Mouse (Mus musculus) neural tube, embryonic 15.5 days (tissue): ENCODE results near the gene Igsf10. TPM values are rescaled to one million over a fixed set of nuclear protein-coding genes. Genes with fewer than 3 reads are reported as not detected.

Experiments
- ATAC-seq: fragments of 200-750 bp; cut with Nextera tagmentation; 2 replicates; pipeline ENCODE4 v1.8.0; 2017; ENCODE audit warnings: mild to moderate bottlenecking, moderate TSS enrichment, moderate library complexity; ENCODE audit not compliant: low FRiP score
- H3K27ac ChIP-seq: fragments of 300-500 bp; sonication (generic); replicated peaks from 2 replicates; pipeline ENCODE4 v1.5.1; 2015; ENCODE audit warnings: mild to moderate bottlenecking, inconsistent platforms
- H3K27me3 ChIP-seq: fragments of 300-500 bp; sonication (generic); replicated peaks from 2 replicates; pipeline ENCODE4 v1.6.1; 2015; ENCODE audit warnings: inconsistent platforms
- H3K36me3 ChIP-seq: fragments of 300-500 bp; sonication (generic); 2 replicates; pipeline ENCODE4 v1.6.1; 2015; ENCODE audit warnings: inconsistent platforms
- H3K4me1 ChIP-seq: fragments of 300-500 bp; sonication (generic); 2 replicates; pipeline ENCODE4 v1.6.1; 2015; ENCODE audit warnings: inconsistent platforms
- H3K4me2 ChIP-seq: fragments of 300-500 bp; sonication (generic); 2 replicates; pipeline ENCODE4 v1.6.1; 2015; ENCODE audit warnings: inconsistent platforms, mild to moderate bottlenecking, moderate library complexity
- H3K4me3 ChIP-seq: fragments of 300-500 bp; sonication (generic); replicated peaks from 2 replicates; pipeline ENCODE4 v1.5.1; 2015; ENCODE audit warnings: mild to moderate bottlenecking, inconsistent platforms
- H3K9ac ChIP-seq: fragments of 300-500 bp; sonication (generic); replicated peaks from 2 replicates; pipeline ENCODE4 v1.6.1; 2015; ENCODE audit warnings: mild to moderate bottlenecking, inconsistent platforms
- H3K9me3 ChIP-seq: fragments of 300-500 bp; sonication (generic); replicated peaks from 2 replicates; pipeline ENCODE4 v1.6.1; 2016; ENCODE audit warnings: inconsistent platforms
- WGBS: fragments of 180-500 bp; shearing (Covaris S2); methylation state at CpG from one replicate; pipeline ENCODE4 v1.1.7; 2015; ENCODE audit warnings: mixed read lengths; 5-methylcytosine and 5-hydroxymethylcytosine counted together
- polyA plus RNA-seq: library from polyadenylated mRNA; unstranded; fragments of >200 nt; fragmentation: Nextera tagmentation; extraction: Ambion mirVana; gene quantifications from 2 replicates; pipeline ENCODE4 v1.2.1, GENCODE M21; 2015

Igsf10 gene
- polyA plus RNA-seq, 1 experiment from 2014 or later = 3.0 TPM

DNA sequence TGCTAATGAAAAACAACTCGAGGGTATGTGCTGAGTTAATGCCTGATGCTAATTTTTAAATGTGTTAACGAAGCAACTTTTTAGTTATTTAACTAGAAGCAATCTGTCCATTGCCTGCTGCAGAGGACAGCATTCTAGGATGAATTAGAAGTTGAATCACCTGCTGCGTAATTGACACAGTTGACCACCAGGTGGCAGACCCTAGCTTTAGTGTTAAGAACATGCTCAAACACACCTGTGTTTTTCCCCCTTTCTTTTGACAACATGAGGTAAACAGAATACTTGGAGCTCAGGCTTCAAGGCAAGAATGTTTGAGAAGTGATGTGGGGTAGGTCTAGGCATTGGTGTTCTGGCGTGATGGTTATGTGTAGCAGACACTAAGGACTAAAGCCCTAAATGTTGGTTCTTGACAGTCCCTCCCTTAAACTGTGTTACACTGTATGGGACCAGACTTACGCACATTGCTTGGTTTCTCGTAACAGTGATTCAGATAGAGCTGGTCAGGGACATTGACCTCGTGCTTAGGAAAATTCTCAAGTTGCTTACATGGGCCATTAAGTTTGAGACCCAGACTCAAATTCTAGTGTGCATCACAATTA, 22.8 kb downstream of the Igsf10 start:
- no peaks in the 10 kb centered on the region for H3K4me1 ChIP-seq
- H3K27ac ChIP-seq = no peak overlapping the region
- 47% methylated on average over 7 of the region's 7 CpGs for WGBS
- no peaks in the 10 kb centered on the region for H3K27me3 ChIP-seq
- no peak overlapping the region for H3K9ac ChIP-seq
- peak; percentile 65 for ATAC-seq
- H3K4me3 ChIP-seq = no peak overlapping the region
- H3K4me2 ChIP-seq = no peak overlapping the region
- no peaks in the 10 kb centered on the region for H3K9me3 ChIP-seq
- peaks cover 12% of the 10 kb centered on the region for H3K36me3 ChIP-seq

DNA sequence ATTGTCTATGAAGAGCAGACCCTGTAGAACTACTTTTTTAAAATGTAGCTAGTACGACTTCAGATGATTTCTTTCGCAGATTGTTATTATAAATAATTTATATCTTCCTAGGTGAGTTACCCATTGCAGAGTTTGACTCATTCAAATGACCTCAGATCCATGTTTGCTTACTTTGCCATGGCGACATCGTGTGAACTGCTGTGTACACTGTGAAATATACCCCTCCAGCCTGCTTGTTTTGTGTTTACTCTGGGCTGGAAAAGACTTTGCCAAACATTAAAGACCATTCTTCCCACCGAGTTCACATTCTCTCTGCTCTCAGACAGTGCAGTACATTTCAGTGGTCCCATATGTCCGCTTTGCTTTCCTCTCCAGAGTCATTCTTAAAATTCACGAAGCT, 28.1 kb downstream of the Igsf10 start:
- no peak overlapping the region for H3K9ac ChIP-seq
- no peaks in the 10 kb centered on the region for H3K4me1 ChIP-seq
- no peak for ATAC-seq
- no peaks in the 10 kb centered on the region for H3K9me3 ChIP-seq
- no peak overlapping the region for H3K27ac ChIP-seq
- WGBS = 71% methylated on average over 7 of the region's 7 CpGs
- peaks cover 6% of the 10 kb centered on the region; the same call in 1 of the 2 replicates for H3K36me3 ChIP-seq
- H3K4me3 ChIP-seq = no peak overlapping the region
- no peak overlapping the region for H3K4me2 ChIP-seq
- no peaks in the 10 kb centered on the region for H3K27me3 ChIP-seq

DNA sequence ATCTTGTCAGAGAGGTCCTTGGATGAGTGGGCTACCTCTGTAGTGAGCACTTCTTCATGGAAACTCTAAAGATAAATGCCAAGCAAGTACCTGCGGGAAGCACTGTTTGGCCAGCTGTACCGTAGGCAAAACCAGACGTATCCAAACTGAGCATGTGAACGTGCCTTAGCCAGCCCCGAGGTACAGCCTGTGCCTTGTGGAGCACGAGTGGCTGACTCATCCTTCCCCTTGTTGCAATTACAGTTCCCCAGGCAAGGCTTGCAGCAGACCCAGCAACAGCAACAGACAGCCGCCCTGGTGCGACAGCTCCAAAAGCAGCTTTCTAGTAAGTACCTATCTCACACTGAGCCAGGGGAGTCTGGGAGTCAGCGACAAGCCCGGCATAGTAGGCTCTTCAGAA, 31.6 kb downstream of the Igsf10 start:
- ATAC-seq = no peak
- Histone ChIP-seq H3K36me3 (no peaks in the 10 kb centered on the region; the same call in 1 of the 2 replicates), H3K4me3 (no peak overlapping the region), H3K9ac (no peak overlapping the region), H3K9me3 (no peaks in the 10 kb centered on the region), H3K27me3 (no peaks in the 10 kb centered on the region), H3K4me2 (no peak overlapping the region), H3K27ac (no peak overlapping the region), H3K4me1 (no peaks in the 10 kb centered on the region)
- 86% methylated on average over 10 of the region's 10 CpGs for WGBS

DNA sequence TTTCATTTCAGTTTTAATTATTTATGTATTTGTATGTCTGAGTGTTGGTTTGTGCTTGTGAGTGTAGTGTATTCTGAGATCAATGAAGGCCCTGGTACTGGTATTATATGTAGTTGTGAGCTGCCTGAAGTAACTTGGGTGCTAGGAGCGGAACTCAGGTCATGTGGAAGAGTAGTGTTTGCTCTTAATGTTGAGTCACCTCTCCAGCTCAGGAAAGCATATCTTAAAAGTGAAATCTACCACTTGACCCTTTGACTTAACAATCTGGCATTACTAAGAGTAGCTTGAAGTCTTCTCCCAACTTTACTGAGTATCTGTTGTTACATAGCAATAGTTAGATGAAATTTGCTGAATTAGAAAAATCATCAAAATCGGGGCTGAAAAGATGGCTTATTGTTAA, 38.7 kb downstream of the Igsf10 start:
- no peak overlapping the region for H3K4me2 ChIP-seq
- no peak for ATAC-seq
- 97% methylated on average over 2 of the region's 2 CpGs for WGBS

DNA sequence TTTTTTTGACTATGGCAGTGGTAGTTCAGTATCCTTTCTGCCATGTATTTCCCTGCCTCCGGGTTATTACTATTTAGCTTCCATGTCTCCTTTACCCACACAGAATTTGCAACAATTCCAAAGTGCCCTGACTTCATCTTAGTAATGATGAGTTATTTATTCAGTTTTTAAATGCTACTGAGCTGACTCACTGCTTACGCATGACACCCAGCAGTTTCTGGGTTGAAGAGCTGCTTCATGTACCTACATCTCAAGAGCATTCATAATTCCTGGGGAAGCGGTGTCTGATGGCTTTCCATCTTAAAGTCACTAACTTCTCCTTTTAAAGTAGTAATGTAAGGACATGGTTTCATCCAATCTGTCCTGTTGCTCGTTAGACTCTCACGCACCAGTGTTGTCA, 39.2 kb downstream of the Igsf10 start:
- no peak for ATAC-seq
- WGBS = 95% methylated on average over 5 of the region's 5 CpGs
- no peak overlapping the region for H3K9ac ChIP-seq
- no peak overlapping the region for H3K4me2 ChIP-seq
- no peaks in the 10 kb centered on the region for H3K9me3 ChIP-seq
- no peak overlapping the region for H3K27ac ChIP-seq
- no peak overlapping the region for H3K4me3 ChIP-seq
- no peaks in the 10 kb centered on the region for H3K27me3 ChIP-seq
- H3K36me3 ChIP-seq = no peaks in the 10 kb centered on the region
- no peaks in the 10 kb centered on the region for H3K4me1 ChIP-seq

More for the DNA sequence above, 38.7 kb downstream of the Igsf10 start:
- Histone ChIP-seq H3K27ac (no peak overlapping the region), H3K4me1 (no peaks in the 10 kb centered on the region), H3K27me3 (no peaks in the 10 kb centered on the region), H3K36me3 (no peaks in the 10 kb centered on the region), H3K9ac (no peak overlapping the region), H3K4me3 (no peak overlapping the region), H3K9me3 (no peaks in the 10 kb centered on the region)

DNA sequence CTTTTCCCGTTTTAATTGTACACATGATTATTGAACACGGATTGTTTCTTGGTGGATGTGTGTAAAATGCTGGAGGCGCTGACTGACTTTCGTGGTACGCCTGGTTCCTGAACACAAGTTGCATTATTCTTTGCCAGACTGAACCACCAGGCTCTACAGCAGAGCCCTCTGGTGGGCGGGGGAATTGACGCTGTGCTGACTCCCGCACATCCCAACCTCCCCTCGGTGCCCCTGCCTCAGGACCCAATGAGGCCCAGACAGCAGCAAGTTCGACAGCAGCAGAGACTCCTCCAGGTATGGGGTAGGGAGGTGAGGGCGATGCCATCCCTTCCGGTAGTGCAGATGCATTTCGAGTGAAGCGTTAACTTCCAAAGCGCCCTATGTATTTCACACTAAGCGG, 46.5 kb downstream of the Igsf10 start:
- WGBS = 87% methylated on average over 16 of the region's 16 CpGs

DNA sequence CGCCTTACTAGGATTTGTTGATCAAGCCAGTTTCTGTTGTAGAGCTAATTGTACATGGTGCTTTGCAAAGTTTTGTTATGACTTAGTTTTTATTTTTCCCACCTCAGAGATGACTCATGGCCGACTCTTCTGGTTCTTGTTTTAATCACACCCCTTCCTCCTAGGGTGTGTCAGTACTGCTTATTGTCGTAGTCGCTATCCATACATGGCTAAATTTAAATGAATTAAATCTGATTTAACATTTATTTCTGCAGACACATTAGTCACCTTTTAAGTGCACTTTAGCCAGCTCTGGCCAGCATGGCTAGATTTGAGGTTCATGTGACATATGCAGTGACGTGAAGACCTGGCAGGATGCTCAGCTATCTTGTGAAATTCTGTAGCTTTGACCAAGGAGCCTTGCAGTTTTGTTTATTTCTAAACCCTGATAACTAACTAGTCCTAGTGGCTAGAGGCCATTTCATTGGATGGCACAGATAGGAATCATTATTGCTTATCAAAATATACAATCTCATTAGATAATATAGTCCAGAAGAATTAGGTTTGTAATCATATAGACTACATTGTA, 47.5 kb downstream of the Igsf10 start:
- Histone ChIP-seq H3K27ac (no peak overlapping the region), H3K4me2 (no peak overlapping the region), H3K4me3 (no peak overlapping the region), H3K27me3 (no peaks in the 10 kb centered on the region), H3K9ac (no peak overlapping the region), H3K9me3 (no peaks in the 10 kb centered on the region), H3K4me1 (no peaks in the 10 kb centered on the region), H3K36me3 (no peaks in the 10 kb centered on the region)
- ATAC-seq = no peak
- 94% methylated on average over 5 of the region's 5 CpGs for WGBS

More for the DNA sequence above, 46.5 kb downstream of the Igsf10 start:
- Histone ChIP-seq H3K4me2 (no peak overlapping the region), H3K9ac (no peak overlapping the region), H3K27ac (no peak overlapping the region), H3K9me3 (no peaks in the 10 kb centered on the region), H3K27me3 (no peaks in the 10 kb centered on the region), H3K4me1 (no peaks in the 10 kb centered on the region), H3K4me3 (no peak overlapping the region), H3K36me3 (no peaks in the 10 kb centered on the region)
- no peak for ATAC-seq

DNA sequence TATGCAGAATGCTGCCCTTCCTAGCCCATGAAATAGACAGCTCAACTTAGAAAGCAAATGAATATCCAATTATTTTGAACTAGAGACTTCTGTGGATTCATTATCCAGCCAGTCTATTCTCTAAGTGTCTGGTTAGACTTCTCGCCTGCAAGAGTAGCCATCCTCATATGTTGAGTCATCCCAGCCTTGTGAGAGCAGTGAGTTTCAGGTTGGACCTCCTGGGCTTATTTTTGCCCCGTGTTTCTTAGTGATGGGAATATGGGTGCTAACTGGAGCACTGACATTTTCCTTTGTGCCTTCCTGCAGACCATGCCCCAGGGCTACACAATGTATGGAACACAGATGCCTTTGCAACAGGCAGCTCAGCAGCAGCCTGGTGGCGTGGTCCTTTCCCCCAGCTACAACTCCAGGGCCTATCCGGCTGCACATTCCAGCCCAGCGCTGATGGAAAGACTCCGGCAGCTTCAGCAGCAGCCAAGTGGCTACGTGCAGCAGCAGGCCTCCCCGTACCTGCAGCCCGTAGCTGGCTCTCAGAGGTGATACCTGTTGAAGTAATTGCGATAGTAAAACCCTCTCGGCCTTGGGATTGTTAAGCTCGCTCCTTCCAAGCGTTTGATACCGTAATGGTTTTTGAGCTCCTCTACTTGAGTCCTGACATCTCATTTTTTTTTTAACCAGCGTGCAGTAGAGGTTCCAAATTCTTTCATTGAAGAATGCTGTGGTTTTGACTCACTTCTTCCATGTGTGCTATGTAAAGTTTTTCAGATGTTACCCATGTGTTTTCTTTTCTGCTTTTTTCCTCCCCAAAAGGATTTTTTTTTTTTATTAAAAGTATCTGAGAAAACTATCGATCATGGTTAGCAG, 48.3 kb downstream of the Igsf10 start:
- Histone ChIP-seq H3K4me3 (no peak overlapping the region), H3K9ac (no peak overlapping the region), H3K4me2 (no peak overlapping the region), H3K9me3 (no peaks in the 10 kb centered on the region), H3K27me3 (no peaks in the 10 kb centered on the region), H3K36me3 (no peaks in the 10 kb centered on the region), H3K27ac (no peak overlapping the region), H3K4me1 (no peaks in the 10 kb centered on the region)
- 92% methylated on average over 16 of the region's 16 CpGs for WGBS
- no peak for ATAC-seq

DNA sequence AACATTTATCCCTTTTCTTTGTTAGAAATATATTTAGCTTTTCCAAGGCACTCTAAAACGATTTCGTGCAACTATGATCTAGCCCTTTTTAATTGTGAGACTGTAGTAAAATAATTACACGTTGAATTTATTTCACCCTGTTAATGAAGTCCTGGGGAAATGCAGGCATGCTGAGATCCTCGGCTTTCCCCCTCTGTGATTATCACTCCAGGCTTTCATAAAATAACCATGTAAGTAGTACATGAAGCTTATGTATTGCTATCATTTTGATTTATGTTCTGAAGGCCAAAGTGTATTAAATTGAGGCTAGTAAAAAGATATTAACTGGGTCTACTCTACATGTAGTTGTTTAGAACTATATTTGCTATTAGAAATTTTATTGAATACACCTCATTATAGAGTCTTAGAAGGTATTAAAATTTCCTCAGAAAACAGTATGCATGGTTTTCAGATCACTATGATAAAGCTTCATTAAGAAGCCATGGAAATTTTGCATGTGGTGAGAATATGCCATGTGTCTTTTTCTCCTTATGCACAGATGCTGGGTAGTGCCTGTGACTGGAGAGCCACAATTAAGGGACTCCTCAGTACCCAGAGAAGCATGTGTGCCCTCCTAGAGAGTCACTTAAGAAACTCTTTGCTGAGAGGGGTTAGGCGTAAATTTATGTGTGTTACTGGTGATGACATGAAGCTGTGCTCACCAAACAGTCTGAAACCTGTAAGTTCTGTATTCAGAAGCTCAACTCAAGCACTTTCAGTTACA, 50.6 kb downstream of the Igsf10 start:
- H3K36me3 ChIP-seq = no peaks in the 10 kb centered on the region
- ATAC-seq = peak; percentile 54; the same call in 1 of the 2 replicates
- 53% methylated on average over 5 of the region's 5 CpGs for WGBS
- H3K4me3 ChIP-seq = no peak overlapping the region
- H3K27ac ChIP-seq = no peak overlapping the region
- no peaks in the 10 kb centered on the region for H3K9me3 ChIP-seq
- H3K4me2 ChIP-seq = no peak overlapping the region
- no peaks in the 10 kb centered on the region for H3K4me1 ChIP-seq
- no peaks in the 10 kb centered on the region for H3K27me3 ChIP-seq
- no peak overlapping the region for H3K9ac ChIP-seq

DNA sequence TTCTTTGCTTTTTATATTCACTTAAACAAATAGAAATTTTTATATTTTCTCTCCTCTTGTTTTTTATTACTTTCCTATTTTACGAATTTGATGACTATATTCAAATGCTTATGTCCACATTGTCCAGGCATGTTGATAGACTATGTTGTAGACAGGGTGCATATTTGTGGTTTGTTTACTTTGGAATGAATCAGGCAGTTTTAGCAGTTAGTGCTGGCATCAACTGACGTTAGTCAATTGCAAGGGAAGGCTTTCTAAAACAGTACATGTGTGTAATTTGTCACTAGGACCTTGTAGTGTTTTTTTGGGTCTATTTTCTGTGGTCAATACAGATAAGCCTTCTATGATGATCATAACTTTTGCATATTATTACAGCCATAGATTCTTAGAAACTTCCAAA, 53.6 kb downstream of the Igsf10 start:
- H3K27me3 ChIP-seq = no peaks in the 10 kb centered on the region
- WGBS = 79% methylated on average over 2 of the region's 2 CpGs
- no peak overlapping the region for H3K4me3 ChIP-seq
- no peaks in the 10 kb centered on the region for H3K9me3 ChIP-seq
- H3K9ac ChIP-seq = no peak overlapping the region
- no peaks in the 10 kb centered on the region for H3K36me3 ChIP-seq
- no peak overlapping the region for H3K4me2 ChIP-seq
- no peak overlapping the region for H3K27ac ChIP-seq
- H3K4me1 ChIP-seq = no peaks in the 10 kb centered on the region
- no peak for ATAC-seq

DNA sequence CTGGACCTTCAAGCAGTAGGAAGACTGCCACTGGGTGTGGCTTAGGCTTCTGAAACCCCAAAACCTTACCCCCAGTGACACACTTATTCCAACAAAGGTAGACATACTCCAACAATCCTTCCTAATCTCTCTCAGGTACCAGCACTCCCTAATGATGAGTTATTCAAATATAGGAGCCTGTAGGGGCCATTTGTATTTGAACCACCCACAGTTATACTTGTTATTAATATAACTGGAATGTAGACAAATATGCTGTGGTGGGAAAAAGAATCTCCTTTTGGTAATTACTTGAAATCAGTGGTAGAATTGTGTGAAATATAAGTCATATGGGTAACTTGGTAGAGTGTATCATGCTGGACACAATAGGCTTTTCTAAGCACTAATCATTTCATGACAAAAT, 65.6 kb downstream of the Igsf10 start:
- Histone ChIP-seq H3K4me2 (no peak overlapping the region), H3K27me3 (no peaks in the 10 kb centered on the region), H3K9ac (no peak overlapping the region), H3K4me3 (no peak overlapping the region), H3K9me3 (no peaks in the 10 kb centered on the region), H3K27ac (no peak overlapping the region), H3K36me3 (peaks cover 6% of the 10 kb centered on the region), H3K4me1 (no peaks in the 10 kb centered on the region)
- no peak for ATAC-seq

DNA sequence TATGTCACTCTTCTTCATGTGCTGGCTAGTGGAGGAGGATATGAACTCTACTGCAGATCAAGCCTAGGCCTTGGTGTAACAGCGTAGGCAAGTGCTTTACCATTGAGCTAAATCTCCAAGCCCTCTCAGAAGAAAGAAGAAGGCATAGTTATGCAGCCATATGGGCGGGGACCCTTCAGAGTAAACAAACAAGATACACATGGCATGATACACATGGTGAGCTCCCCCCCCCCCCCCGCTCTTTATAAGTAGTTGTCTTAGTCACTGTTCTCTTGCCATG, 66.0 kb downstream of the Igsf10 start:
- Histone ChIP-seq H3K36me3 (peaks cover 6% of the 10 kb centered on the region), H3K4me3 (no peak overlapping the region), H3K27me3 (no peaks in the 10 kb centered on the region), H3K4me1 (no peaks in the 10 kb centered on the region), H3K9me3 (no peaks in the 10 kb centered on the region), H3K27ac (no peak overlapping the region), H3K9ac (no peak overlapping the region), H3K4me2 (no peak overlapping the region)
- ATAC-seq = no peak
- WGBS = 90% methylated on average over 3 of the region's 3 CpGs
